Mouse (Mus musculus) CH12.LX (cell line): ENCODE measurements around the gene Scarb1. TPM values are rescaled to one million over a fixed set of nuclear protein-coding genes. Genes with fewer than 3 reads are reported as not detected.
A peak's percentile ranks its signal among the peaks of the same experiment; 100 is the strongest.

Source experiments
- DNase-seq: peaks from one replicate; pipeline ENCODE4 v3.0.0-alpha.2; 2013; ENCODE audit errors: extremely low read depth
- H3K27ac ChIP-seq: 2 replicates; pipeline ENCODE4 v1.5.1; 2012; ENCODE audit warnings: low read depth, mild to moderate bottlenecking, control low read depth, moderate library complexity; ENCODE audit not compliant: insufficient read depth
- H3K27me3 ChIP-seq: replicated peaks from 2 replicates; pipeline ENCODE3; 2012; ENCODE audit warnings: inconsistent platforms
- H3K36me3 ChIP-seq, 2 experiments: replicated peaks in 1 of 2; 2 replicates each; pipeline versions ENCODE3 to v1.6.1; 2012; ENCODE audit warnings: inconsistent platforms in 1 of 2, low read length in 1 of 2, mild to moderate bottlenecking in 1 of 2, mixed read lengths in 1 of 2, moderate library complexity in 1 of 2; ENCODE audit not compliant: control insufficient read depth in 1 of 2, insufficient read depth in 1 of 2
- H3K4me1 ChIP-seq, 2 experiments: 2 replicates each; pipeline ENCODE4 v1.6.1; 2012; ENCODE audit warnings: inconsistent platforms in 1 of 2, moderate library complexity in 1 of 2; ENCODE audit not compliant: insufficient read depth in 2 of 2, control insufficient read depth in 1 of 2
- H3K4me2 ChIP-seq: 2 replicates; pipeline ENCODE4 v1.6.1; 2012; ENCODE audit warnings: low read depth, mild to moderate bottlenecking, control low read depth; ENCODE audit not compliant: poor library complexity, insufficient read depth, severe bottlenecking
- H3K4me3 ChIP-seq, 3 experiments: fragments of 150-350 bp in 1 of 3; sonication (generic) in 1 of 3; replicated peaks in 1 of 3; 2 replicates each; pipeline versions ENCODE3 to v1.5.1; 2011 to 2012; ENCODE audit warnings: low read depth in 2 of 3, low read length in 2 of 3, mild to moderate bottlenecking in 2 of 3, moderate library complexity in 2 of 3, control low read depth in 1 of 3, improper control_type of control experiment in 1 of 3, inconsistent platforms in 1 of 3, mixed read lengths in 1 of 3; ENCODE audit not compliant: poor library complexity in 1 of 3
- H3K79me2 ChIP-seq: replicated peaks from 2 replicates; pipeline ENCODE4 v1.6.1; 2012; ENCODE audit warnings: mild to moderate bottlenecking, moderate library complexity; ENCODE audit not compliant: control insufficient read depth, poor library complexity, insufficient read depth, severe bottlenecking; ENCODE audit errors: extremely low read depth
- H3K9ac ChIP-seq: 2 replicates; pipeline ENCODE4 v1.6.1; 2012; ENCODE audit warnings: low read depth, mild to moderate bottlenecking, control low read depth, moderate library complexity; ENCODE audit not compliant: insufficient read depth
- H3K9me3 ChIP-seq: replicated peaks from 2 replicates; pipeline ENCODE3; 2012; ENCODE audit warnings: low read length, inconsistent platforms, mixed read lengths
- BHLHE40 ChIP-seq: IDR thresholded peaks from 2 replicates; pipeline ENCODE4 v1.6.1; 2011; ENCODE audit warnings: mild to moderate bottlenecking, low read depth, low read length, improper control_type of control experiment
- CHD1 ChIP-seq: IDR thresholded peaks from 2 replicates; pipeline ENCODE4 v1.6.1; 2012; ENCODE audit warnings: low read depth, low read length, improper control_type of control experiment, inconsistent platforms
- CHD2 ChIP-seq: IDR thresholded peaks from 2 replicates; pipeline ENCODE4 v1.6.1; 2011; ENCODE audit warnings: low read length, improper control_type of control experiment
- CTCF ChIP-seq, 2 experiments: IDR thresholded peaks in 1 of 2; conservative IDR thresholded peaks in 1 of 2; 2 replicates each; pipeline ENCODE4 v1.5.1; 2011 to 2012; ENCODE audit warnings: low read depth in 2 of 2, low read length in 2 of 2, improper control_type of control experiment in 1 of 2, inconsistent platforms in 1 of 2, mild to moderate bottlenecking in 1 of 2, moderate library complexity in 1 of 2
- E2F4 ChIP-seq: IDR thresholded peaks from 2 replicates; pipeline ENCODE4 v1.6.1; 2011; ENCODE audit warnings: low read depth, low read length, improper control_type of control experiment; ENCODE audit not compliant: insufficient replicate concordance
- ELF1 ChIP-seq: IDR thresholded peaks from 2 replicates; pipeline ENCODE4 v1.6.1; 2014; ENCODE audit warnings: low read depth, mild to moderate bottlenecking, inconsistent platforms, low read length, improper control_type of control experiment
- EP300 ChIP-seq: IDR thresholded peaks from 2 replicates; pipeline ENCODE4 v1.6.1; 2011; ENCODE audit warnings: low read length, improper control_type of control experiment
- ETS1 ChIP-seq: conservative IDR thresholded peaks from 2 replicates; pipeline ENCODE4 v1.6.1; 2012; ENCODE audit warnings: low read depth, mild to moderate bottlenecking, inconsistent platforms, low read length, improper control_type of control experiment, moderate library complexity
- GABPA ChIP-seq: IDR thresholded peaks from 2 replicates; pipeline ENCODE4 v1.6.1; 2012; ENCODE audit warnings: low read depth, low read length, improper control_type of control experiment, inconsistent platforms; ENCODE audit not compliant: insufficient replicate concordance
- HCFC1 ChIP-seq: IDR thresholded peaks from 2 replicates; pipeline ENCODE4 v1.6.1; 2012; ENCODE audit warnings: low read depth, mild to moderate bottlenecking, inconsistent platforms, low read length, improper control_type of control experiment
- IRF4 ChIP-seq: IDR thresholded peaks from 2 replicates; pipeline ENCODE4 v1.6.1; 2014; ENCODE audit warnings: low read depth, mild to moderate bottlenecking, inconsistent platforms, low read length, improper control_type of control experiment
- JUN ChIP-seq: IDR thresholded peaks from 2 replicates; pipeline ENCODE4 v1.6.1; 2011; ENCODE audit warnings: low read depth, mild to moderate bottlenecking, low read length, improper control_type of control experiment, moderate library complexity; ENCODE audit not compliant: insufficient read depth
- JUND ChIP-seq: conservative IDR thresholded peaks from 2 replicates; pipeline ENCODE4 v1.6.1; 2011; ENCODE audit warnings: low read depth, low read length, improper control_type of control experiment
- KAT2A ChIP-seq: IDR thresholded peaks from 2 replicates; pipeline ENCODE4 v1.6.1; 2012; ENCODE audit warnings: low read length, improper control_type of control experiment, inconsistent platforms; ENCODE audit not compliant: insufficient replicate concordance
- MAFK ChIP-seq: IDR thresholded peaks from 2 replicates; pipeline ENCODE4 v1.6.1; 2011; ENCODE audit warnings: low read length, improper control_type of control experiment; ENCODE audit not compliant: insufficient replicate concordance
- MAX ChIP-seq: IDR thresholded peaks from 2 replicates; pipeline ENCODE4 v1.6.1; 2011; ENCODE audit warnings: low read length, improper control_type of control experiment
- MAZ ChIP-seq: IDR thresholded peaks from 2 replicates; pipeline ENCODE4 v1.6.1; 2012; ENCODE audit warnings: low read depth, mild to moderate bottlenecking, inconsistent platforms, low read length, improper control_type of control experiment, moderate library complexity
- MEF2A ChIP-seq: IDR thresholded peaks from 2 replicates; pipeline ENCODE4 v1.6.1; 2014; ENCODE audit warnings: low read depth, mild to moderate bottlenecking, inconsistent platforms, low read length, improper control_type of control experiment, borderline replicate concordance
- MXI1 ChIP-seq: IDR thresholded peaks from 2 replicates; pipeline ENCODE4 v1.6.1; 2011; ENCODE audit warnings: mild to moderate bottlenecking, low read depth, low read length, improper control_type of control experiment
- MYC ChIP-seq: IDR thresholded peaks from 2 replicates; pipeline ENCODE4 v1.6.1; 2011; ENCODE audit warnings: low read depth, mild to moderate bottlenecking, improper control_type of control experiment, low read length
- NELFE ChIP-seq: IDR thresholded peaks from 2 replicates; pipeline ENCODE4 v1.6.1; 2011; ENCODE audit warnings: low read depth, low read length, improper control_type of control experiment
- NRF1 ChIP-seq: IDR thresholded peaks from 2 replicates; pipeline ENCODE4 v1.6.1; 2014; ENCODE audit warnings: low read depth, mild to moderate bottlenecking, inconsistent platforms, low read length, improper control_type of control experiment, moderate library complexity
- PAX5 ChIP-seq: IDR thresholded peaks from 2 replicates; pipeline ENCODE4 v1.6.1; 2012; ENCODE audit warnings: low read length, inconsistent platforms, mixed read lengths
- POLR2A ChIP-seq: IDR thresholded peaks from 2 replicates; pipeline ENCODE4 v1.6.1; 2011; ENCODE audit warnings: low read depth, mild to moderate bottlenecking, improper control_type of control experiment, low read length
- POLR2AphosphoS2 ChIP-seq: IDR thresholded peaks from 2 replicates; pipeline ENCODE4 v1.6.1; 2011; ENCODE audit warnings: low read depth, low read length, improper control_type of control experiment
- RAD21 ChIP-seq: IDR thresholded peaks from 2 replicates; pipeline ENCODE4 v1.6.1; 2011; ENCODE audit warnings: low read depth, mild to moderate bottlenecking, low read length, improper control_type of control experiment, moderate library complexity
- RCOR1 ChIP-seq: conservative IDR thresholded peaks from 2 replicates; pipeline ENCODE4 v1.6.1; 2012; ENCODE audit warnings: low read depth, mild to moderate bottlenecking, inconsistent platforms, low read length, improper control_type of control experiment
- SIN3A ChIP-seq: IDR thresholded peaks from 2 replicates; pipeline ENCODE4 v1.6.1; 2012; ENCODE audit warnings: low read length, improper control_type of control experiment, inconsistent platforms
- SMC3 ChIP-seq: IDR thresholded peaks from 2 replicates; pipeline ENCODE4 v1.6.1; 2011; ENCODE audit warnings: low read depth, low read length, improper control_type of control experiment
- TBP ChIP-seq: conservative IDR thresholded peaks from 2 replicates; pipeline ENCODE4 v1.6.1; 2011; ENCODE audit warnings: low read depth, low read length, improper control_type of control experiment
- TCF12 ChIP-seq: IDR thresholded peaks from 2 replicates; pipeline ENCODE4 v1.6.1; 2014; ENCODE audit warnings: low read depth, mild to moderate bottlenecking, inconsistent platforms, low read length, improper control_type of control experiment
- UBTF ChIP-seq: IDR thresholded peaks from 2 replicates; pipeline ENCODE4 v1.6.1; 2012; ENCODE audit warnings: low read depth, mild to moderate bottlenecking, inconsistent platforms, low read length, improper control_type of control experiment, moderate library complexity
- USF1 ChIP-seq: IDR thresholded peaks from 2 replicates; pipeline ENCODE4 v1.6.1; 2014; ENCODE audit warnings: low read depth, mild to moderate bottlenecking, inconsistent platforms, low read length, improper control_type of control experiment
- USF2 ChIP-seq: conservative IDR thresholded peaks from 2 replicates; pipeline ENCODE4 v1.6.1; 2011; ENCODE audit warnings: low read depth, low read length, improper control_type of control experiment
- ZC3H11A ChIP-seq: IDR thresholded peaks from 2 replicates; pipeline ENCODE4 v1.6.1; 2012; ENCODE audit warnings: low read depth, mild to moderate bottlenecking, inconsistent platforms, low read length, improper control_type of control experiment
- ZKSCAN1 ChIP-seq: IDR thresholded peaks from 2 replicates; pipeline ENCODE4 v1.6.1; 2012; ENCODE audit warnings: low read depth, inconsistent platforms, low read length, improper control_type of control experiment, borderline replicate concordance
- ZMIZ1 ChIP-seq: IDR thresholded peaks from 2 replicates; pipeline ENCODE4 v1.6.1; 2012; ENCODE audit warnings: low read depth, mild to moderate bottlenecking, inconsistent platforms, low read length, improper control_type of control experiment
- ZNF384 ChIP-seq: IDR thresholded peaks from 2 replicates; pipeline ENCODE4 v1.6.1; 2012; ENCODE audit warnings: low read depth, low read length, improper control_type of control experiment, inconsistent platforms
- dilution Hi-C: fragments of 300-500 bp; cut with MboI; formaldehyde crosslinking; loops from 2 replicates; pipeline ENCODE4 v1.14.3; 2020; ENCODE audit warnings: low sequenced_read_pairs; ENCODE audit not compliant: extremely low pct_unique_long_range_greater_than_20kb, extremely low pct_ligation_motif_present
- in situ Hi-C: fragments of 300-500 bp; cut with MboI; formaldehyde crosslinking; loops from 3 replicates; pipeline ENCODE4 v1.14.3; 2019; ENCODE audit warnings: low sequenced_read_pairs, low pct_ligation_motif_present, low pct_unique_long_range_greater_than_20kb, mixed read lengths
- polyA plus RNA-seq: library from polyadenylated mRNA; unstranded; fragments of >175 nt; gene quantifications from 2 replicates; pipeline ENCODE4 v1.2.1, GENCODE M21; 2012; ENCODE audit warnings: low read depth; ENCODE audit not compliant: insufficient read length
- total RNA-seq, 2 experiments: library from RNA; depleted of rRNA; stranded (reverse); fragments of 300-350 nt in 1 of 2; fragments of >200 nt in 1 of 2; gene quantifications; 2 replicates each; pipeline ENCODE4 v1.2.3; 2012 to 2014

The Scarb1 gene
- total and polyA plus RNA-seq, 3 experiments, result 11.6 to 24.7 (median 20.0) TPM

DNA sequence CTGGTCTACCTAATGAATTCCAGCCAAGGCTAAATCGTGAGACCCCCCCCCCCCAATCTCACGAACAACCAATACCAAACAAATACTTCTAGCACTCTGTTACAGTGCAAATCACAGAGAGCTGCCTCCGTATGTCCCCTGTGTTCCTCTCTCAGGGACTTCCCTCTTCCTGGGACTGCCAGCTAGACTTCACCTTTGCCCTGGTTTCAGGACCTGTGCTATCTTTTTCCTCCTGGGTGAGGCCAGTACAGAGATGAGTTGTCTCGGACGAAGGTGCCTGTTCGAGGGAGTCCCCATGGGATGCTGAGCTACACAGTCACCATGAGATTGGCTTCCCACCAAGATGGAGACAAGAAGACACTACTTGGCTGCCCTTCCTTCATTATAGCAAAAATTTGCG, 7.2 kb upstream of the Scarb1 start:
- H3K36me3 ChIP-seq, result no peaks in the 10 kb centered on the region
- DNase-seq, result peak; percentile 78
- no peak; the same call in 1 of the 2 replicates for TF ChIP-seq MYC
- no peak for TF ChIP-seq ZNF384
- TF ChIP-seq NELFE, result no peak
- TF ChIP-seq POLR2AphosphoS2, result no peak
- peak; percentile 55; the same call in 1 of the 2 replicates for TF ChIP-seq JUND
- no peak for TF ChIP-seq GABPA
- TF ChIP-seq SIN3A, result no peak
- TF ChIP-seq PAX5, result no peak
- TF ChIP-seq NRF1, result no peak
- no peak for TF ChIP-seq TBP
- no peak for TF ChIP-seq MXI1
- peak; percentile 43 for TF ChIP-seq JUN
- TF ChIP-seq ELF1, result 0 out of 2 replicates have a peak, but pooled peaks have one; percentile 31
- peak; percentile 81 for TF ChIP-seq ETS1
- TF ChIP-seq CHD2, result no peak
- TF ChIP-seq MEF2A, result peak; percentile 45; the same call in 1 of the 2 replicates
- TF ChIP-seq USF2, result no peak
- TF ChIP-seq MAZ, result no peak
- TF ChIP-seq CTCF (conservative IDR thresholded peaks at IDR 0.05 in 1 of 2, IDR thresholded peaks at IDR 0.05 in 1 of 2; ENCODE audit: low read depth in 2 of 2, low read length in 2 of 2), result no peak
- no peak for TF ChIP-seq ZMIZ1
- TF ChIP-seq UBTF, result no peak
- 0 out of 2 replicates have a peak, but pooled peaks have one; percentile 20 for TF ChIP-seq TCF12
- TF ChIP-seq ZKSCAN1, result no peak
- no peak for TF ChIP-seq E2F4
- TF ChIP-seq BHLHE40, result peak; percentile 40
- no peak for TF ChIP-seq ZC3H11A
- no peak for TF ChIP-seq KAT2A
- TF ChIP-seq SMC3, result no peak
- no peak for TF ChIP-seq RCOR1
- peak; percentile 61; the same call in 1 of the 2 replicates for TF ChIP-seq EP300
- no peak for TF ChIP-seq RAD21
- no peak for TF ChIP-seq POLR2A
- TF ChIP-seq IRF4, result peak; percentile 87
- no peak for TF ChIP-seq MAX
- TF ChIP-seq MAFK, result no peak
- no peak for TF ChIP-seq CHD1
- no peak for TF ChIP-seq USF1
- TF ChIP-seq HCFC1, result peak; percentile 20; the same call in 1 of the 2 replicates
- TF ChIP-seq, all 38 proteins: peak for 10
- dilution Hi-C loops (no loop called here), in situ Hi-C loops (loop anchor here (10.0 kb wide), 1 partner anchor 443 kb away; no protein-coding TSS in a partner anchor)
- no peaks in the 10 kb centered on the region for H3K79me2 ChIP-seq
- H3K4me3 ChIP-seq, result no peak overlapping the region
- H3K9me3 ChIP-seq, result peaks cover 3% of the 10 kb centered on the region
- peaks cover 5 to 43% of the 10 kb centered on the region in 2 experiments for H3K4me1 ChIP-seq
- peaks cover 4% of the 10 kb centered on the region for H3K27me3 ChIP-seq
- H3K27ac ChIP-seq, result no peak overlapping the region
- no peak overlapping the region for H3K9ac ChIP-seq
- H3K4me2 ChIP-seq, result peak overlapping the region; percentile 41
